Comparison of ENCODE assay signal across 8 mouse cellular contexts in the genomic region with DNA sequence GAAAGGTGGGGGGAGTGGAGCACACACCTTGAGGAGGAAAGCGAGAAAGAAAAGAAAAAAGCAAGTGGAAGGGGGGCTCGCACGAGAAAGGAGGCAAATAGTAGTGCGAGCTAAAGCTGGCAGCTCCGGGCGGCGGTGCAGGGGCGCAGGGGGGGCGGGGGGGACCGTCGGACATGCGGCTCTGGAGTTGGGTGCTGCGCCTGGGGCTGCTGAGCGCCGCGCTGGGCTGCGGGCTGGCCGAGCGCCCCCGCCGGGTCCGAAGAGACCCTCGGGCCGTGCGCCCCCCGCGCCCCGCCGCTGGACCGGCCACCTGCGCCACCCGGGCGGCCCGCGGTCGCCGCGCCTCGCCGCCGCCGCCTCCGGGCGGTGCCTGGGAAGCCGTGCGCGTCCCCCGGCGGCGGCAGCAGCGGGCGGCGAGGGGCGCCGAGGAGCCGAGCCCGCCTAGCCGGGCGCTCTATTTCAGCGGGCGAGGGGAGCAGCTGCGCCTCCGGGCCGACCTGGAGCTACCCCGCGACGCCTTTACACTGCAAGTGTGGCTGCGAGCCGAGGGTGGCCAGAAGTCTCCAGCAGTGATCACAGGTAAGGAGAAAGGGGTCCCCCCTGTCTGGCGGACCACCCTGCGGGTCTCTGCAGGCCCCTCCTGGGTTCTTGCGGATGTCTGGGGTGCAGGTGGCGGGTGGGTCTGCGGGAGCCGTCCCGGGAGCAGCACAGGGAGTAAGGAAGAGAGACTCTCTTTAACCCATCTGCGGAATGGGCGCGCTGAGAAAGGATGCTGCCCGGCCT. TPM values are rescaled to one million over a fixed set of nuclear protein-coding genes. Genes with fewer than 3 reads are reported as not detected.
DNase-seq lines count a peak whose midpoint lies in the region; ATAC-seq and TF ChIP-seq lines count a peak whose summit lies in the region.

No protein-coding gene starts in this region.

- H3K27ac ChIP-seq in embryonic facial prominence, embryonic 14.5 days (replicated peaks; ENCODE audit: low read depth, low read length) = peak overlapping the region; percentile 41; the same call in 1 of the 2 replicates
- H3K27ac ChIP-seq in hindbrain, embryonic 10.5 days = peak overlapping the region; percentile 85
- H3K27ac ChIP-seq in liver, embryonic 11.5 days (ENCODE audit: low read depth, low read length) = no peak overlapping the region
- no peak overlapping the region for H3K27ac ChIP-seq in olfactory bulb, adult 2 months (ENCODE audit: insufficient read depth, low read depth, low read length)

- TF ChIP-seq POLR2A in olfactory bulb, adult 2 months (IDR thresholded peaks at IDR 0.05; ENCODE audit: insufficient read depth, low read depth, low read length) = no peak

- DNase-seq in adrenal gland, adult (ENCODE audit: inconsistent age in 2 of 2, low spot score in 1 of 2) = peak; percentile 10 to 55
- DNase-seq in adrenal gland, adult 8-10 months = no peak
- DNase-seq in embryonic facial prominence, embryonic 14.5 days (ENCODE audit: low spot score) = peak; percentile 31
- peak; percentile 45 for DNase-seq in hindbrain, embryonic 10.5 days (ENCODE audit: low spot score)
- peak; percentile 32 for DNase-seq in liver, embryonic 11.5 days (ENCODE audit: low spot score)
- DNase-seq in left cerebral cortex, adult 18-20 months (ENCODE audit: low spot score in 2 of 2) = no peak

- H3K4me3 ChIP-seq in E14TG2a.4 (replicated peaks; ENCODE audit: low read length) = peak overlapping the region; percentile 70
- H3K4me3 ChIP-seq in embryonic facial prominence, embryonic 14.5 days (ENCODE audit: low read depth, low read length) = peak overlapping the region; percentile 54
- peak overlapping the region; percentile 65 for H3K4me3 ChIP-seq in hindbrain, embryonic 10.5 days
- H3K4me3 ChIP-seq in liver, embryonic 11.5 days (ENCODE audit: low read depth, low read length) = peak overlapping the region; percentile 55
- peak overlapping the region; percentile 67 for H3K4me3 ChIP-seq in olfactory bulb, adult 2 months (ENCODE audit: insufficient read depth, low read depth, low read length)

- peak overlapping the region; percentile 65 for H3K9ac ChIP-seq in embryonic facial prominence, embryonic 14.5 days (ENCODE audit: low read depth, low read length)
- H3K9ac ChIP-seq in liver, embryonic 11.5 days (ENCODE audit: low read depth, low read length) = no peak overlapping the region

- peaks cover 80% of the 10 kb centered on the region for H3K27me3 ChIP-seq in E14TG2a.4 (ENCODE audit: insufficient read depth, low read length)
- H3K27me3 ChIP-seq in embryonic facial prominence, embryonic 14.5 days (replicated peaks; ENCODE audit: control insufficient read depth, insufficient read depth, low read length) = peaks cover 20% of the 10 kb centered on the region
- peaks cover 34% of the 10 kb centered on the region for H3K27me3 ChIP-seq in hindbrain, embryonic 10.5 days (ENCODE audit: insufficient read depth, poor library complexity, severe bottlenecking)
- H3K27me3 ChIP-seq in liver, embryonic 11.5 days (replicated peaks; ENCODE audit: control insufficient read depth, insufficient read depth, low read length) = peaks cover 39% of the 10 kb centered on the region

- peak overlapping the region; percentile 89 for H3K4me2 ChIP-seq in embryonic facial prominence, embryonic 14.5 days (ENCODE audit: low read depth, low read length)
- peak overlapping the region; percentile 69 for H3K4me2 ChIP-seq in liver, embryonic 11.5 days

- WGBS in embryonic facial prominence, embryonic 14.5 days = 2% methylated on average over 22 of the region's 80 CpGs
- 1% methylated on average over 79 of the region's 80 CpGs for WGBS in hindbrain, embryonic 10.5 days
- WGBS in liver, embryonic 11.5 days = 1% methylated on average over 44 of the region's 80 CpGs
- WGBS in olfactory bulb, adult 2 months = under 1% methylated on average over 75 of the region's 80 CpGs

- peak; percentile 45 for ATAC-seq in embryonic facial prominence, embryonic 14.5 days (ENCODE audit: low read depth)
- no peak for ATAC-seq in liver, embryonic 11.5 days (replicated peaks; ENCODE audit: low FRiP score)

- no peaks in the 10 kb centered on the region for H3K36me3 ChIP-seq in E14TG2a.4 (ENCODE audit: insufficient read depth, low read length)
- H3K36me3 ChIP-seq in embryonic facial prominence, embryonic 14.5 days (ENCODE audit: control insufficient read depth, insufficient read depth, low read length) = no peaks in the 10 kb centered on the region
- H3K36me3 ChIP-seq in hindbrain, embryonic 10.5 days = no peaks in the 10 kb centered on the region
- no peaks in the 10 kb centered on the region for H3K36me3 ChIP-seq in liver, embryonic 11.5 days (ENCODE audit: control insufficient read depth, insufficient read depth, low read length)

- peaks cover 18% of the 10 kb centered on the region for H3K4me1 ChIP-seq in E14TG2a.4 (replicated peaks; ENCODE audit: low read depth, low read length)
- H3K4me1 ChIP-seq in embryonic facial prominence, embryonic 14.5 days (ENCODE audit: control insufficient read depth, insufficient read depth, low read length) = peaks cover 9% of the 10 kb centered on the region; the same call in 1 of the 2 replicates
- peaks cover 29% of the 10 kb centered on the region for H3K4me1 ChIP-seq in hindbrain, embryonic 10.5 days (replicated peaks)
- peaks cover 3% of the 10 kb centered on the region; the same call in 1 of the 2 replicates for H3K4me1 ChIP-seq in liver, embryonic 11.5 days (replicated peaks; ENCODE audit: control insufficient read depth, insufficient read depth, low read length)
- H3K4me1 ChIP-seq in olfactory bulb, adult 2 months (ENCODE audit: control insufficient read depth, insufficient read depth, low read length) = peaks cover 19% of the 10 kb centered on the region

- H3K9me3 ChIP-seq in E14TG2a.4 (ENCODE audit: low read length) = peaks cover 2% of the 10 kb centered on the region; the same call in 1 of the 2 replicates
- no peaks in the 10 kb centered on the region for H3K9me3 ChIP-seq in embryonic facial prominence, embryonic 14.5 days (ENCODE audit: control insufficient read depth, low read length)
- H3K9me3 ChIP-seq in hindbrain, embryonic 10.5 days = no peaks in the 10 kb centered on the region
- no peaks in the 10 kb centered on the region for H3K9me3 ChIP-seq in liver, embryonic 11.5 days (ENCODE audit: control insufficient read depth, low read length)

- TF ChIP-seq CTCF in E14TG2a.4 (conservative IDR thresholded peaks at IDR 0.05; ENCODE audit: low read length) = no peak
- no peak for TF ChIP-seq CTCF in olfactory bulb, adult 2 months (IDR thresholded peaks at IDR 0.05; ENCODE audit: insufficient read depth, low read depth, low read length)

RNA-seq across cellular contexts. Expression of a gene that starts 0.6 kb away (rescaled TPM):
- under 1 TPM; 0.28 to 0.38 (median 0.32) TPM for total RNA-seq in adrenal gland, adult 8-10 months (2022)
- 1.7 and 1.8 TPM in 2 replicates for polyA plus RNA-seq in embryonic facial prominence, embryonic 14.5 days (2014; fragmentation: Nextera tagmentation; extraction: Ambion mirVana)
- polyA plus RNA-seq in hindbrain, embryonic 10.5 days (2016; fragmentation: Nextera tagmentation; extraction: Ambion mirVana) = 0.75 and 1.1 TPM in 2 replicates
- polyA plus RNA-seq in liver, embryonic 11.5 days (2014; fragmentation: Nextera tagmentation; extraction: Ambion mirVana) = 0.36 and 0.40 TPM in 2 replicates
- polyA plus RNA-seq in olfactory bulb, adult 2 months (2012; ENCODE audit: insufficient read depth, insufficient read length, low replicate concordance, missing spikeins) = not detected in 2 replicates
- under 1 TPM; 0.37 to 0.56 TPM for total RNA-seq in left cerebral cortex, adult 18-20 months (2021)

Comparison
In these comparisons a context has a peak if more than half of its experiments do, and no peak if none do; other contexts are left out.
1. DNase-seq: peak in adrenal gland, adult (2 of 2), embryonic facial prominence, embryonic 14.5 days (single experiment), hindbrain, embryonic 10.5 days (single experiment) and liver, embryonic 11.5 days (single experiment); none in adrenal gland, adult 8-10 months (single experiment) and left cerebral cortex, adult 18-20 months (0 of 2).
2. H3K27ac ChIP-seq: peak in embryonic facial prominence, embryonic 14.5 days (single experiment) and hindbrain, embryonic 10.5 days (single experiment); none in liver, embryonic 11.5 days (single experiment) and olfactory bulb, adult 2 months (single experiment).
3. Peak in every context shown above with its lines, with median percentiles within 50 percentile points of each other: H3K4me3 ChIP-seq.